Mouse (Mus musculus): ENCODE data around the gene Tasp1. TPM values are rescaled to one million over a fixed set of nuclear protein-coding genes. Genes with fewer than 3 reads are reported as not detected.

Tasp1 gene
- polyA plus RNA-seq (2016; fragmentation: Nextera tagmentation; extraction: Ambion mirVana) = 16.7 and 19.0 TPM in 2 replicates

DNA sequence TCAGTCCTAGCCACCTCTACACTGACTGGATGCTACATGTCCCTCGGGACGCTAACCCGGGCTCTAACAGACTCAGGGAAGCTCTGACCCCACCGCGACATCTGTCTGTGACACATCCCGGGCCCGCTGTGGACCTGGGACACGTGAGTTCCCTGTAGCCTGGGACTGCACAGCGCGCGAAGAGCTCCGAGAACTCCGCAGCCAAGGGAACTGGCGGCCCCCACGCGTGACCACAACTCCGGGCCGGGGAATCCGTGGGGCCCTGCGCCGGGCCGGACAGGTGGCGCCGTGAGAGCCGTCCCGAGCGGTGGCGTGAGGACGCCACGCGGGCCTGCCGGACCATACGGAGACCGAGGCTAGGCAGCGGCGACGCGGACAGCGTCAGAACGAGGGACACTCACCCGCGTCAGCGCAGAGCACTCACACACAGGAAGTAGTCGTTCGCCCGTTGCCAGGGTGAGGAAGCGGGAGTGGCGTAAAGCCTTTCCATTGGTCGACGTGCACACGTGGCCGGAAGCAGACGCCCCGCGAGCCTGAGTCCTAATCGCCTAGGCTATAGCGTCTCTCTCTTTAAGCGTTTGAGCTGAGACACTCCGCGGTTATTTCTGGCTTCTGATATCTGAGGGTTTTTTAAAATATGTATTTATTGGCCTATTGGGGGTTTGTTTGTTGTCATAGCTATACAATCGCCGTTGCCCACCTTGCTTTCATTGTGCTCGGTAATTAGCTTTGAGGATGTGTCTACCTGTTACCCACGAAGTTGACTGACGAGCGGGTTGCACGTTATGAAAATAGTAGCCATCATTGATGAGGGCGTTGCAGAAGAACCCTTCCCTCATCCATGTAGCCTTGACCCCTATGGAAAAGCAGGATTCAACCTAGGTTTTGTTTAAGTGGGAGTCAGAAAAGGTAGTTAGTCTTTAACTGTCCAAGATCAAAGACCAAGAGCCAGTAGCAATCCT, at the start of gene Tasp1:
Gene Tasp1 (minus strand): TSS at position 453 of the 962 bp plus-strand sequence.
- H3K27me3 ChIP-seq = no peaks in the 10 kb centered on the region
- no peaks in the 10 kb centered on the region for H3K9me3 ChIP-seq
- peak within 1 kb of the TSS; percentile 81 for H3K4me3 ChIP-seq (replicated peaks)
- WGBS = under 1% methylated on average over 68 of the region's 68 CpGs
- peak within 1 kb of the TSS; percentile 86 for H3K4me2 ChIP-seq
- peaks cover 5% of the 10 kb centered on the region; the same call in 1 of the 2 replicates for H3K4me1 ChIP-seq
- H3K27ac ChIP-seq = peak within 1 kb of the TSS; percentile 83
- peak; percentile 100 for ATAC-seq (ENCODE audit: low FRiP score)
- H3K36me3 ChIP-seq (replicated peaks) = no peaks in the 10 kb centered on the region
- peak within 1 kb of the TSS; percentile 84 for H3K9ac ChIP-seq

DNA sequence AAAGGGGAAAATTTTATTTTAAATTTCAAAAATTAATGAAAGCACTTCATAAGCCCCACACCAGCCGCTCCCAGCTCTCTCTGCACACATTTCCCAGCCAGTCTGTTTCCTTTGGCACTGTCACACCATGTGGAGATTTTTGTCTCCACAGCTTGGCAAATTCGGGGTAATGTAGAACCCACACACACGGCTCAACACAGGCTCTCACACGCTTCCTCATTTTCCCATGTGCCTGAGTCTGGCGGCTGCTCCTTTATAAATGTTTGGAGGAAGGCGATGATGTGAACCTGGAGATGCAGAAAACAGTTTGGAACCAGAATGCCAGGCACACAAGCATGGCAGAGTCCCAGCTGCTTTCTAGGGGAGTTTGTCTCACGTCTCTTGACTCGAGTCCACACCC, 47.2 kb upstream of the Tasp1 start:
- WGBS = 91% methylated on average over 8 of the region's 8 CpGs
- Histone ChIP-seq H3K9me3 (no peaks in the 10 kb centered on the region), H3K9ac (no peak overlapping the region), H3K4me1 (no peaks in the 10 kb centered on the region), H3K27ac (no peak overlapping the region), H3K36me3 (replicated peaks) (0 out of 2 replicates have a peak, but pooled peaks cover 2% of the 10 kb centered on the region), H3K4me2 (no peak overlapping the region), H3K4me3 (replicated peaks) (no peak overlapping the region), H3K27me3 (no peaks in the 10 kb centered on the region)
- ATAC-seq (ENCODE audit: low FRiP score) = no peak

GRCm38 (mm10) chr2:140108945-140109344, 42.3 kb upstream of the Tasp1 start:
- Histone ChIP-seq H3K4me2 (no peak overlapping the region), H3K4me1 (no peaks in the 10 kb centered on the region), H3K36me3 (replicated peaks) (no peaks in the 10 kb centered on the region), H3K9me3 (no peaks in the 10 kb centered on the region), H3K4me3 (replicated peaks) (no peak overlapping the region), H3K27ac (no peak overlapping the region), H3K9ac (no peak overlapping the region), H3K27me3 (no peaks in the 10 kb centered on the region)
- no peak for ATAC-seq (ENCODE audit: low FRiP score)
- WGBS = 35% methylated on average over 1 of the region's 1 CpGs

GRCm38 (mm10) chr2:140107641-140108040, 41.0 kb upstream of the Tasp1 start:
- no peak for ATAC-seq (ENCODE audit: low FRiP score)
- Histone ChIP-seq H3K9me3 (no peaks in the 10 kb centered on the region), H3K4me1 (no peaks in the 10 kb centered on the region), H3K27me3 (no peaks in the 10 kb centered on the region), H3K4me2 (no peak overlapping the region), H3K9ac (no peak overlapping the region), H3K27ac (no peak overlapping the region), H3K4me3 (replicated peaks) (no peak overlapping the region), H3K36me3 (replicated peaks) (no peaks in the 10 kb centered on the region)
- WGBS = 91% methylated on average over 4 of the region's 4 CpGs

DNA sequence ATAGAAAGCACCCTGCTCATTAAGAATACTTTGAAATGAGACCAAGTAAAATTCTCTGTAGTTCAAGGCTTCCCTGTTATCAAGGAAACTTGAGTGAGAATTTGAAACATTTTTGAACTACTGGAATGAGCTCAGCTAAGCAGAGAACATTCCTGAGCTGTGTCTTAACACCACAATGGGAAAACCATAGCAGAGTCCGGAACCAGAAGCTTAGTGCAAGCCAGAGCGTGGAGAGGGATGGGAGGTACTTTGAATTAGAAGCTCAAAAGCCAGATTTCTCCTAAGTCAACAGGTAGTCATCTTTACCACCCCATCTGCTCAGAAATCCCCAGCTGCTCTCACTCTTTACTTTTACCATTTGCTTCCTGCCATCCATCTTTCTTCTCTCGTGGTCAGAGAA, 38.3 kb upstream of the Tasp1 start:
- no peak overlapping the region for H3K4me2 ChIP-seq
- no peaks in the 10 kb centered on the region for H3K27me3 ChIP-seq
- no peak overlapping the region for H3K9ac ChIP-seq
- no peak overlapping the region for H3K4me3 ChIP-seq (replicated peaks)
- 83% methylated on average over 3 of the region's 3 CpGs for WGBS
- no peak for ATAC-seq (ENCODE audit: low FRiP score)
- no peaks in the 10 kb centered on the region for H3K9me3 ChIP-seq
- H3K36me3 ChIP-seq (replicated peaks) = no peaks in the 10 kb centered on the region
- no peaks in the 10 kb centered on the region for H3K4me1 ChIP-seq
- H3K27ac ChIP-seq = no peak overlapping the region

GRCm38 (mm10) chr2:140100551-140101474, 34.2 kb upstream of the Tasp1 start:
- no peak overlapping the region for H3K27ac ChIP-seq
- H3K4me3 ChIP-seq (replicated peaks) = no peak overlapping the region
- no peaks in the 10 kb centered on the region for H3K4me1 ChIP-seq
- H3K27me3 ChIP-seq = no peaks in the 10 kb centered on the region
- no peaks in the 10 kb centered on the region for H3K36me3 ChIP-seq (replicated peaks)
- no peak for ATAC-seq (ENCODE audit: low FRiP score)
- no peak overlapping the region for H3K4me2 ChIP-seq
- no peak overlapping the region for H3K9ac ChIP-seq
- no peaks in the 10 kb centered on the region for H3K9me3 ChIP-seq
- 85% methylated on average over 3 of the region's 3 CpGs for WGBS

- Histone ChIP-seq H3K27ac (no peak overlapping the region), H3K4me2 (no peak overlapping the region), H3K4me1 (no peaks in the 10 kb centered on the region), H3K36me3 (replicated peaks) (no peaks in the 10 kb centered on the region), H3K9ac (no peak overlapping the region), H3K4me3 (replicated peaks) (no peak overlapping the region), H3K9me3 (no peaks in the 10 kb centered on the region), H3K27me3 (no peaks in the 10 kb centered on the region)
- no peak for ATAC-seq (ENCODE audit: low FRiP score)
- WGBS = 91% methylated on average over 3 of the region's 3 CpGs
Observed at GRCm38 (mm10) chr2:140099971-140100370, 33.4 kb upstream of the Tasp1 start.

- H3K9me3 ChIP-seq = no peaks in the 10 kb centered on the region
- no peak overlapping the region for H3K4me2 ChIP-seq
- H3K9ac ChIP-seq = no peak overlapping the region
- no peaks in the 10 kb centered on the region for H3K36me3 ChIP-seq (replicated peaks)
- 79% methylated on average over 3 of the region's 3 CpGs for WGBS
- H3K4me1 ChIP-seq = no peaks in the 10 kb centered on the region
- no peaks in the 10 kb centered on the region for H3K27me3 ChIP-seq
- H3K27ac ChIP-seq = no peak overlapping the region
- ATAC-seq (ENCODE audit: low FRiP score) = no peak
- H3K4me3 ChIP-seq (replicated peaks) = no peak overlapping the region
Observed at GRCm38 (mm10) chr2:140097131-140097591, 30.6 kb upstream of the Tasp1 start.

GRCm38 (mm10) chr2:140096034-140096433, 29.4 kb upstream of the Tasp1 start:
- Histone ChIP-seq H3K4me2 (no peak overlapping the region), H3K36me3 (replicated peaks) (no peaks in the 10 kb centered on the region), H3K4me3 (replicated peaks) (no peak overlapping the region), H3K27ac (no peak overlapping the region), H3K9ac (no peak overlapping the region), H3K27me3 (no peaks in the 10 kb centered on the region), H3K4me1 (no peaks in the 10 kb centered on the region), H3K9me3 (no peaks in the 10 kb centered on the region)
- no peak for ATAC-seq (ENCODE audit: low FRiP score)
- 90% methylated on average over 5 of the region's 5 CpGs for WGBS

DNA sequence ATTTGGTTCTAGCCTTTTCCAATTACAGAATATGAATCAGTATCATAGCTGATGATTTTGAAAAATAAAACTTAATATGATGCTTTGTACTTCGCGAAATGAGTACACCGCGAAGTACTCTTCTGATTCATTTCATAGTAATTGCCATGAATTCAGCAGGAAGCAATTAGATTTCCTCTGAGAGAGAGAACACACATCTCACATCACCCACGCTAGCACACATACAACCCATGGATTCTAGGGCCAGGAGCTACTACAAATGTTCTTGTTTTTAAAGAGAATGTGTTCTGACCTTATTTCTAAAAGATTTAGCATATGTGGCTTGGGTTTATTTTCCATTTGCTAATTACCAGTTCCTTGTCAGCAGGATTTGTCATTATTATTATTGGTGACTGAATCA, 26.8 kb upstream of the Tasp1 start:
- Histone ChIP-seq H3K27me3 (no peaks in the 10 kb centered on the region), H3K36me3 (replicated peaks) (no peaks in the 10 kb centered on the region), H3K4me3 (replicated peaks) (no peak overlapping the region), H3K9me3 (no peaks in the 10 kb centered on the region), H3K9ac (no peak overlapping the region), H3K4me1 (no peaks in the 10 kb centered on the region), H3K27ac (no peak overlapping the region), H3K4me2 (no peak overlapping the region)
- 91% methylated on average over 5 of the region's 5 CpGs for WGBS
- ATAC-seq (ENCODE audit: low FRiP score) = no peak

DNA sequence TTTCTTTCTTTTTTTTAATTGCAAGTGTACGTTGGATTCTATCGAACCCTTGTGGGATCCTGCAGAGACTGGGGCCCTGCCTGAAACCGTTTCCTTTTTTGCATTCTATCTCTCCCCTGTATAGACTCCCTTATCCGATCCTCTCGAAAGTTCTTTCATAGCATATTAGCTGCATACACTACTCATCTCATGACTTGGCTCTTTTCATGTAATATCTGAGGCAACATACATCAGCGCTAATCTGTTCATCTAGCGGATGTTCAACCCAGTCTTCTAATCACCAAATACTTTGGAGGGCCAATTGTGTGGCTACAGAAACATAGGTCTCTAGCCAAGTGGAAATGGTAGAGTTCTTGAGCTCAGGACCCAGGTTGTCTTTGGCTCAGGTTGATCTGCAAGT, 17.6 kb upstream of the Tasp1 start:
- Histone ChIP-seq H3K4me1 (no peaks in the 10 kb centered on the region), H3K4me2 (no peak overlapping the region), H3K9ac (no peak overlapping the region), H3K36me3 (replicated peaks) (no peaks in the 10 kb centered on the region), H3K4me3 (replicated peaks) (no peak overlapping the region), H3K9me3 (no peaks in the 10 kb centered on the region), H3K27ac (no peak overlapping the region), H3K27me3 (no peaks in the 10 kb centered on the region)
- 90% methylated on average over 7 of the region's 7 CpGs for WGBS
- ATAC-seq (ENCODE audit: low FRiP score) = no peak
